Mouse (Mus musculus) G1E (cell line): Measurements from ENCODE around the gene Sdhaf1. TPM values are rescaled to one million over a fixed set of nuclear protein-coding genes. Genes with fewer than 3 reads are reported as not detected.

Source experiments
- ATAC-seq: 2 replicates; pipeline ENCODE4 v1.8.0; 2016; ENCODE audit warnings: mild to moderate bottlenecking; ENCODE audit not compliant: insufficient number of reproducible peaks, poor library complexity, low FRiP score, severe bottlenecking; ENCODE audit errors: extremely low read depth
- DNase-seq: peaks from one replicate; pipeline ENCODE4 v3.0.0; 2012; ENCODE audit warnings: low spot score
- H3K27me3 ChIP-seq: 2 replicates; pipeline ENCODE4 v1.6.1; 2012; ENCODE audit warnings: mild to moderate bottlenecking, low read length, inconsistent platforms; ENCODE audit not compliant: insufficient read depth
- H3K36me3 ChIP-seq: replicated peaks from 2 replicates; pipeline ENCODE3; 2012; ENCODE audit warnings: mild to moderate bottlenecking, inconsistent platforms
- H3K4me1 ChIP-seq: 2 replicates; pipeline ENCODE4 v1.6.1; 2012; ENCODE audit warnings: low read depth, low read length, inconsistent platforms, mixed read lengths; ENCODE audit not compliant: insufficient read depth
- H3K4me3 ChIP-seq: 2 replicates; pipeline ENCODE4 v1.5.1; 2012; ENCODE audit warnings: low read depth, mild to moderate bottlenecking, inconsistent platforms, low read length, moderate library complexity, mixed read lengths
- H3K9me3 ChIP-seq: replicated peaks from 2 replicates; pipeline ENCODE4 v1.6.1; 2012; ENCODE audit warnings: inconsistent platforms
- CTCF ChIP-seq: IDR thresholded peaks from 2 replicates; pipeline ENCODE4 v1.5.1; 2012; ENCODE audit warnings: low read depth, low read length, inconsistent platforms, mixed read lengths
- GATA1 ChIP-seq: IDR thresholded peaks from 2 replicates; pipeline ENCODE4 v1.6.1; 2012; ENCODE audit warnings: borderline replicate concordance, low read length, inconsistent platforms, mixed read lengths
- GATA2 ChIP-seq: IDR thresholded peaks from 2 replicates; pipeline ENCODE4 v1.6.1; 2012; ENCODE audit warnings: low read depth, low read length, inconsistent platforms, borderline replicate concordance
- POLR2AphosphoS5 ChIP-seq: IDR thresholded peaks from 2 replicates; pipeline ENCODE4 v1.6.1; 2012; ENCODE audit warnings: low read depth, low read length, inconsistent platforms; ENCODE audit not compliant: insufficient replicate concordance
- TAL1 ChIP-seq: conservative IDR thresholded peaks from 2 replicates; pipeline ENCODE4 v1.6.1; 2012; ENCODE audit warnings: low read depth, low read length, inconsistent platforms, mixed read lengths
- polyA plus RNA-seq: library from polyadenylated mRNA; stranded (reverse); fragments of >175 nt; gene quantifications from 2 replicates; pipeline ENCODE4 v1.2.3, GENCODE M21; 2012
- total RNA-seq, 2 experiments: library from RNA; stranded (forward) in 1 of 2; stranded (reverse) in 1 of 2; fragments of 200-1000 nt in 1 of 2; fragments of >200 nt in 1 of 2; fragmentation: Nextera tagmentation in 1 of 2; gene quantifications; 2 replicates each; pipeline ENCODE4 v1.2.3; 2014 to 2017

Sdhaf1 gene
- total and polyA plus RNA-seq, 3 experiments = 4.3 to 9.2 (median 8.9) TPM

DNA sequence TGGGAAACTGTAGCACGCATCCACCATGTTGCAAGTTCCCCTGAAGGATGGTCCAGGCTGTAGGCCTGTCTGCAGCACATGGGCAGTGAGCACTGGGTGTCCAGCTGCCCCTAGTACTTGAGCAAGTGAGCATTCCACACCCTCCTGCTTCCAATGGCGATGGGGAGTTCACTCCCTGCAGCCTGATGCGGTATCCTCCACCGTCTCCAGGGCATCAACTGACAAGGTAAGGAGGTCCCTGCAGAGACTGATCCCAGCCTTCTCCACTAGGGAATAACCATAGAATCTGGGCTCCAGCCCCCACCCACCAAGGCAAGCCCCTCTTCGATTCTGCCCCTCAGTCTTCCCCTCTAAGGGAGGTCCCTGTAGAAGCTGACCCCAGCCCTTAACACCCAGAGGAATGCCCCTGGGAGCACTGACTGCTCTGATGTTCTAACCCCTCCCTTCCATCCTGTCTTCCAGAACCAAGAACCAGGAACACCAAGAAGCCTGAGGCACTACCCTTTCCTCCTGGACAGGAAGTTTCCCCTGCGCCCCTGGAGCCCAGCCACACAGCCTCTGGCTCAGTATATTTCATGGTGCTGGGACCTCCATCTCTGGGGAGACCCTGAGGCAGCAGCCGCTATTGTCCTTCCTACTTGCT is 34.5 kb downstream of the Sdhaf1 start:
- Histone ChIP-seq H3K9me3 (no peaks in the 10 kb centered on the region), H3K36me3 (no peaks in the 10 kb centered on the region), H3K4me1 (peaks cover 2% of the 10 kb centered on the region), H3K27me3 (peaks cover 56% of the 10 kb centered on the region), H3K4me3 (no peak overlapping the region)
- ATAC-seq (no peak), DNase-seq (no peak)
- no peak for TF ChIP-seq TAL1
- no peak for TF ChIP-seq CTCF
- TF ChIP-seq GATA1 = no peak
- TF ChIP-seq POLR2AphosphoS5 = no peak
- no peak for TF ChIP-seq GATA2

DNA sequence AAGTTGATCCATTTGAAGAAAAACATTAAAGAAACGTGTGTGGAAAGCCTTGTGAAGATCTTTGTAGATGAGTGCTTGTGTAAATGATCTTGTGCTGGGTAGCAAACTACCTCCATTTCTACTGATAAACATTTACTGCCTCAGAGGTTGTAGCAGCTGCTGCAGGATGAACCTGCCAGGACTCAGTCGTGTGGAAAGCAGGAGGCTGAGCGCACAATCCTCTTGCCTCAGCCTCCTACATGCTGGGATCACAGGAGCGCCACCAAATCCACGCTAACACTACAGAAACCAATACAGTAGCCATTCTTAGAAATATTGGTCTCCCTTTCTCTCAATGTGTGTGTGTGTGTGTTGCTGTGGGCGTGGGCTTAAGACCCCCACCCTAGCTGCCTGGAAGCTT is 35.6 kb downstream of the Sdhaf1 start:
- ATAC-seq (no peak), DNase-seq (no peak)
- Histone ChIP-seq H3K36me3 (no peaks in the 10 kb centered on the region), H3K4me3 (no peak overlapping the region), H3K9me3 (no peaks in the 10 kb centered on the region), H3K27me3 (peaks cover 52% of the 10 kb centered on the region), H3K4me1 (peaks cover 2% of the 10 kb centered on the region)
- TF ChIP-seq CTCF (no peak), TAL1 (no peak), GATA2 (no peak), POLR2AphosphoS5 (no peak), GATA1 (no peak)

DNA sequence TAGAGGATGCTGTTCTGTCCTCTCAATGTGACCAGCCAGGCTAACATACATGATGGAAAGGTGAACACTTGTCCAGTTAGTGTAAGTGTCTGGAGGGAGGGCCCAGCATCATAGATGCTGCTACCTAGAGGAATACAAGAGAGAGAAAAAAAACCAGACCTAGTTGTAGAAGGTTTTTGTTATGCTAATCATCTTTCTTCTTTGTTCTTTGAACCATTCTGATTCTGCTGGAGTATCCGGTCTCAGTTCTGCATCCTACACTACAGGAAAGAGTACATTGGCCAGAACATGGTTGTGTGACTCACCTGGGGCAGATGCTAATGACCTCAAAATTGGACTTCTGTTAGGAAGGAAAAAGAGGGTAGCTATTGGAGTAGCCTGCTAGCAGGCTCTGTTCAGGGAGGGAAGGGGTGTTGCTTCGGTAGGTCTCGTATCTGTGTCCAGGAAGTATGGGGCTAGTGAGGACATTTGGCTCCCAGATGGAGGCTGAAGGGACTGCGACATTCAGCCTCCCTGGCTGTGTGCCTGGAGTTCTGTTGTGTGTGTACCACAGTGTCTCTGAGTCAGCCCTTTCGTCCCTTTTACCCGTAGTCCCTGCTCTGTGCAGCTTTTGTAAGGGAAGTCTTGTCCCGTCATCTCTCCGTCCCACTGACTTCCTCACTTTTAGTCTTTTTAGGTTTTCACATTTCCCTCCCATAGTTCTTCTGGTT is 36.8 kb downstream of the Sdhaf1 start:
- DNase-seq (no peak), ATAC-seq (no peak)
- H3K27me3 ChIP-seq = peaks cover 47% of the 10 kb centered on the region
- no peaks in the 10 kb centered on the region for H3K9me3 ChIP-seq
- no peak overlapping the region for H3K4me3 ChIP-seq
- H3K4me1 ChIP-seq = peaks cover 2% of the 10 kb centered on the region
- no peaks in the 10 kb centered on the region for H3K36me3 ChIP-seq
- TF ChIP-seq GATA2 (no peak), TAL1 (no peak), POLR2AphosphoS5 (no peak), CTCF (no peak), GATA1 (no peak)

DNA sequence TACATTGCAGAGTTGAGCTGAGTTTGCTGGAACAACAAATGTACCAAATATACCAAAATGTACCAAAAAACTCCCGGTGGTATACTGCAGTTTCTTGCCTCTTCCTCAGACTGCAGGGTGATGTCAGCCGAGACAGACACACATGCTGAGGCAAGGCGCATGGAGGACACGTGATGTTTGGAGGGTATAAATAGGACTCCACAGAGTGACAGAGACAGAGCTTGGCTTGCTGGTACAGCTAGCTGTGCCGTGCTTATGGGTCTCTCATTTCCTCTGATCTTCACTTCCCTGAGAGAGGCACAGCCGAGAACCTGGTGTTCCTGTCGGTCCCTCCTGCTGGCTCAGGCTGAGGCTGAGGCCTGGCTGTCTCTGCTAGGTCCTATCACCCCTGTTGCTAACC is 41.0 kb downstream of the Sdhaf1 start:
- no peak for DNase-seq
- no peak for TF ChIP-seq CTCF
- no peak for TF ChIP-seq GATA1

DNA sequence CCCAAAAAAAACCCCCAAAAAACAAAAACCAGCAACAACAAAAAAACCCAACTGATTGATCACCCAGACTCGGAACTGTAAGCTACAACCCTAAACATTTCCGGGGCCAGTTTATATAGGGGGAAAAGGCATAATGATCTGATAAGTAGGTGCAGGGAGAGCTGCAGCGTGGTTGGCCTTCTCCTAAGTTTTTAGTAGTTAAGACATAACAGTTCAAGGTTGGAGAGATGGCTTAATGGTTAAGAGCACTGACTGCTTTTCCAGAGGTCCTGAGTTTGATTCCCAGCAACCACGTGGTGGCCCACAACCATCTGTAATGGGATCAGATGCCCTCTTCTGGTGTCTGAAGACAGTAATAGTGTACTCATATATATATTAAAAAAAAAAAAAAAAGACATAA is 42.2 kb downstream of the Sdhaf1 start:
- Histone ChIP-seq H3K27me3 (peaks cover 8% of the 10 kb centered on the region), H3K4me3 (no peak overlapping the region), H3K9me3 (no peaks in the 10 kb centered on the region), H3K4me1 (peaks cover 27% of the 10 kb centered on the region), H3K36me3 (peaks cover 16% of the 10 kb centered on the region)
- ATAC-seq (no peak), DNase-seq (no peak)
- TF ChIP-seq GATA2 (no peak), TAL1 (no peak), CTCF (no peak), POLR2AphosphoS5 (no peak), GATA1 (no peak)

More for the DNA sequence above, 41.0 kb downstream of the Sdhaf1 start:
- ATAC-seq = no peak
- H3K36me3 ChIP-seq = peaks cover 7% of the 10 kb centered on the region
- H3K4me3 ChIP-seq = no peak overlapping the region
- H3K27me3 ChIP-seq = peaks cover 17% of the 10 kb centered on the region
- H3K9me3 ChIP-seq = no peaks in the 10 kb centered on the region
- peaks cover 26% of the 10 kb centered on the region for H3K4me1 ChIP-seq

DNA sequence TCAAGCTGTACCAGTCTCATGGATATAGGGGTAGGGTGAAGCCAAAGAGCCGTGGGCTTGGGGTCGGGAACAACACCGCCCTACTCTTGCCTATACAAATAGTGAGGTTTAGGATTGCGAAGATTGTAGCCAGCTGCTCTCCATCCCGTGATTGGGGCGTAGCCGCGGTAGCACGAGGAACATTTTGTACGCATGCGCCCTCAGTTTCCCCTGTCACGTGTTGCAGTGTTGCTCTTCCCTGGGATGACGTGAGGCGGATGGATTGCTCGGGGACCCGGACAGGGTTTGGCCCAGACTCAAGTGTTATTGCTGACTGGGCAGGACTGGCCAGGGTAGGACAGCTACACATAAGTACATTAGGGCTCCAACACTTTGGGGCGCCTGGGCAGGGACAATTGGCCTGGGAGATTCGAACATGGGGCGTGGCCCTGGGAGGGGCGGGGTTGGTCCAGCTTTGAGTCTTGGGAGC is 43.0 kb downstream of the Sdhaf1 start:
- TF ChIP-seq GATA1 (no peak), GATA2 (no peak), POLR2AphosphoS5 (no peak), TAL1 (no peak), CTCF (no peak)
- Histone ChIP-seq H3K4me1 (peaks cover 27% of the 10 kb centered on the region), H3K27me3 (peaks cover 3% of the 10 kb centered on the region; the same call in 1 of the 2 replicates), H3K9me3 (no peaks in the 10 kb centered on the region), H3K36me3 (peaks cover 20% of the 10 kb centered on the region), H3K4me3 (peak overlapping the region; percentile 92)
- DNase-seq (peak; percentile 76), ATAC-seq (peak; percentile 50)
